Mouse (Mus musculus) retina, adult 2 months (tissue): ENCODE results near the gene Clmn.

ENCODE experiments used
- DNase-seq: peaks from one replicate; pipeline ENCODE4 v3.0.0-alpha.2; 2012; ENCODE audit warnings: low read depth, low spot score

Clmn gene

GRCm38 (mm10) chr12:104864439-104865165, at the start of gene Clmn:
TSS of gene Clmn (minus strand) at chr12:104865076.
- DNase-seq: no peak

- no peak for DNase-seq
These were observed 48.1 kb upstream of the Clmn start for GRCm38 (mm10) chr12:104912990-104913389.

- no peak for DNase-seq
These were observed 47.5 kb upstream of the Clmn start for GRCm38 (mm10) chr12:104912281-104912933.

GRCm38 (mm10) chr12:104909750-104910149, 44.9 kb upstream of the Clmn start:
- DNase-seq: no peak

- DNase-seq: no peak
These were observed 44.1 kb upstream of the Clmn start for GRCm38 (mm10) chr12:104908986-104909385.

- no peak for DNase-seq
These were observed 43.3 kb upstream of the Clmn start for GRCm38 (mm10) chr12:104908024-104908781.

- no peak for DNase-seq
These were observed 42.3 kb upstream of the Clmn start for GRCm38 (mm10) chr12:104907133-104907532.

GRCm38 (mm10) chr12:104904138-104904537, 39.3 kb upstream of the Clmn start:
- DNase-seq: no peak

GRCm38 (mm10) chr12:104902392-104903053, 37.6 kb upstream of the Clmn start:
- no peak for DNase-seq

- no peak for DNase-seq
These were observed 36.4 kb upstream of the Clmn start for GRCm38 (mm10) chr12:104901320-104901719.

- DNase-seq: no peak
These were observed 35.0 kb upstream of the Clmn start for GRCm38 (mm10) chr12:104899835-104900234.

GRCm38 (mm10) chr12:104899161-104899560, 34.3 kb upstream of the Clmn start:
- no peak for DNase-seq

GRCm38 (mm10) chr12:104898718-104899117, 33.8 kb upstream of the Clmn start:
- no peak for DNase-seq

GRCm38 (mm10) chr12:104897051-104897618, 32.3 kb upstream of the Clmn start:
- no peak for DNase-seq

GRCm38 (mm10) chr12:104896640-104897039, 31.8 kb upstream of the Clmn start:
- no peak for DNase-seq

- no peak for DNase-seq
These were observed 27.4 kb upstream of the Clmn start for GRCm38 (mm10) chr12:104892245-104892644.

- no peak for DNase-seq
These were observed 25.2 kb upstream of the Clmn start for GRCm38 (mm10) chr12:104890066-104890465.

GRCm38 (mm10) chr12:104886104-104886503, 21.2 kb upstream of the Clmn start:
- DNase-seq: no peak

GRCm38 (mm10) chr12:104882533-104882932, 17.7 kb upstream of the Clmn start:
- DNase-seq: no peak

- DNase-seq: no peak
These were observed 17.2 kb upstream of the Clmn start for GRCm38 (mm10) chr12:104882061-104882460.

- no peak for DNase-seq
These were observed 16.7 kb upstream of the Clmn start for GRCm38 (mm10) chr12:104881518-104882060.
